Mouse (Mus musculus) lung, postnatal 10 days (tissue): Measurements from ENCODE around the gene Hmcn1.

ENCODE experiments used
- DNase-seq: peaks from one replicate; pipeline ENCODE4 v3.0.0; 2021

Hmcn1 gene

GRCm38 (mm10) chr1:150873231-150873630, 120.0 kb downstream of the Hmcn1 start:
- DNase-seq: peak; percentile 79

DNA sequence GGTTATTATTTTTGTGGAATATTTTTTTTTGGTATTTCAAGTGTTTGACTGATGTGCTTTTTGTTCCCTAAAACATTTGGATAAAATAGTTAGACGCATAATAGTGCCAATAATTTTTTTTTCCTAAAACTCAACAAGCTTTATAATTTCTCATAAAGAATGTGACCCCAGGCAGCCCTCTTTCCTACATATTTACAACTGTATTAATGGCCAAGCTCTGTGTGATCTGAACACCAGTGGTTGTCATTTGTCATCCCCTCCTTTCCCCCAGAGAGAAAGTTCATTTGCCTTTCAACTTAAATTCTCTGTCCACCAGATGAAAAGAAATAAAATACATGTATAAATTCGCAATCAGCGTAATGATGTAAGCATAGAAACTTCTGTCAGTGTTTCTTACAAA, 121.1 kb downstream of the Hmcn1 start:
- DNase-seq: no peak

DNA sequence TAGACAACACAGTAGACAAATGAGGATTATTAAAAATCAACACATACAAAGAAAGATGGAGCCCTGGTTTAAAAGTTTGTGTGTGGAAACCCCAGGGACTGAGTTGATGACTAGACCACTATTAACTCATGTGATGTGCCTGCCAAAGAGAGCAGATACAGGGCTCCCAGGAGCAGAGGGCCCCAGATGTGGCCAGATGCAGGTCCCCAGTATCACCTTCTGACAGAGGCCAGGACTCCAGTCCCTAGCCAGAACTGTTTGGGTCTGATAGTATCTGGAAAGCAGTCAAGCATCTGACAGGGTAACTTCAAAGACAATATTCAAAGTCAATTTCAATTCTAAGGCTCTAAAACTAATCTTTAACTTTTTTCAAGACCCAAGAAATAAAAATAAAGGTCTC, 124.0 kb downstream of the Hmcn1 start:
- DNase-seq: no peak

DNA sequence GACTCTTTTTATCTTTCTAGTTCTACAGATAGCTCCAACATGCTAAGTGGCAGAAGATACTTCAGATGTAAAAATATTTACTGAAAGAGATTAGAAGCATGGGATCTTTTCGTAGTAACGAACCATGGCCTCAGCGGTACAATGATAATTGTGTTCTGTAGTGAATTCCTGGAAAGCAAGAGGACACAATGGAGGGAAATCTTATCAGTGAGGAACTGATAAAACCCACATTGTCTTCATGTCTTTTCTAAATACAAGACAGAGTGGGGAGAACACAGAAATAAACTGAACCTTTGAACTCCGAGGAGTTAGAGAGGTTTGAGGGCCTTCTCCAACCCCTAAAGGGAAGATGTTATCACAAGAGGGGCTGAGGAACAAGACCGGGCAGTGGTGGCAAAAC, 126.6 kb downstream of the Hmcn1 start:
- no peak for DNase-seq

DNA sequence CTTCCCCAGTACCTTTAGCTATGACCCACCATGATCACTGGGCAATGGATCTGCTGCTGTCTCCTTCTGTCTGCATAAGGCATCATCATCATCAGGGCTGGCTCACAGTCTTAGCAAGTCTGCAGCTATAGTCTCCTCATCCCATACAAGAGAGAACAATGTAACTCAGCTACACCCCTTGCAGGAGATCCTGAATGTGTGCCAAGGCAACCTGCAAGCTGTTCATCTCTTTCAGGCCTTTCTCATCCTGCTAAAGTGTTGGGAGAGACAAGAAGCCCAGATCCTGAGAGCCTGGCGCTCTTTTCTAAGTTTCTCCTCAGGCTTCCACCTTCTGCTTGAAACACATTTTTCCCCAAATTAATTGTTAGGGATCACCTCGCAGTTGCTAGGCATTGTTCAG, 135.5 kb downstream of the Hmcn1 start:
- DNase-seq: no peak

DNA sequence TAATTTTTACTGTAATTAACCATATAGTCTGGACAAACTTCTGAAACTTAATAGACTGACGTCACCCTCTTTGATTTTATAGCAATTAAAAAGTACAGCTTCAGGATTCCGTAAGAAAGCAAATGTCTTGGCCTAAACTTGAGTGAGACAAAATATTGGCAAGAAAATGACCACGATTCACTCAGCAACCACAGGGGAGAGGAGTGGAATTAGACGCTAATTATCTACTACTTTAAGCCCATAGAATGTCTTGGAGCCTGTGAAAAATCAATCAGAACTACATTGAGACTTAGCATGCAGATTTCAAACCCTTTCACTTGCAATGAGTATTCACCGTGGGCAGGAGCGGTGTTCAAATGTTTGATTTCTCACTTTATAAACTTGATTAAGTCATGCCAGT, 159.8 kb downstream of the Hmcn1 start:
- no peak for DNase-seq

GRCm38 (mm10) chr1:150829851-150830250, 163.4 kb downstream of the Hmcn1 start:
- DNase-seq: no peak

GRCm38 (mm10) chr1:150827169-150827568, 166.1 kb downstream of the Hmcn1 start:
- no peak for DNase-seq

GRCm38 (mm10) chr1:150824334-150825005, 168.8 kb downstream of the Hmcn1 start:
- DNase-seq: no peak

GRCm38 (mm10) chr1:150816035-150816807, 177.0 kb downstream of the Hmcn1 start:
- no peak for DNase-seq

GRCm38 (mm10) chr1:150814917-150815316, 178.3 kb downstream of the Hmcn1 start:
- no peak for DNase-seq

DNA sequence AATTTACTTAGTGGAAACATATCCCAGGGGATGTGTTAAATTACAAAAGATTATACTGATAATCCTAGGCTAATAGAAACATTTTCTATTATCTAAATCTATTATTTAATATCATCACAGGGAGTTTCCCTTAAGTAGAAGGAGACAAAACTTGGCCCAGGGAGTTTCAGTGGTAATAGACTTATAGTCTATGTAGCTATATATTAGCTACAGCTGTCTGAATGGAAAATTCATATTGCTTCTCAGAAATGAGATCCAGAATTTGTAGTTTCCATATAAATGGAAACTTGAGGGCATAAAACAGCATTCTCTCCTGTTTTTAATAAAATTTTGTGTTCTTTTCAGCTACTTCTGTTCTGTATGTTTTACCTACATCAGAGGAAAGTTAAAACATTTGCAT, 179.9 kb downstream of the Hmcn1 start:
- DNase-seq: no peak

DNA sequence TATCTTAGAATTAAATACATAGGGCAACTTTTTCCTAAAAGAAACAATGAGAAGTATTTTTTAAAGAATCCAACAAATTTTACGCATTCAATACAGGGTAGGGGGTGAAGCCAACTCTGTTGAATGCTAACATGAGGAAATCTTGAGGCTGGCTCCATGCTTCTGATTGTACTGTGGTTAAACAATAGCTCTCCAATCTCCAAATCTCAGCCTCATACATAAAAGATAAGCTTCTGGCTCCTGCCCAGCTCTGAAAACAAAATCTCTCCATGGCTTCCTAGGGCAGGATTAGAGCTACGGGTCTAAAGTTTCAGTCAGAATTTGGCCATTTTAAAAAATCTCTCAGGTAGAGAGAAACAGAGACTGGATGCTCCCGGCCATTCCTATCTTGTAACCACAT, 186.4 kb downstream of the Hmcn1 start:
- DNase-seq: peak; percentile 28

GRCm38 (mm10) chr1:150805466-150805865, 187.8 kb downstream of the Hmcn1 start:
- no peak for DNase-seq

GRCm38 (mm10) chr1:150804235-150805099, 188.8 kb downstream of the Hmcn1 start:
- DNase-seq: peak; percentile 16

- no peak for DNase-seq
Measured at GRCm38 (mm10) chr1:150802642-150803041, 190.6 kb downstream of the Hmcn1 start.

DNA sequence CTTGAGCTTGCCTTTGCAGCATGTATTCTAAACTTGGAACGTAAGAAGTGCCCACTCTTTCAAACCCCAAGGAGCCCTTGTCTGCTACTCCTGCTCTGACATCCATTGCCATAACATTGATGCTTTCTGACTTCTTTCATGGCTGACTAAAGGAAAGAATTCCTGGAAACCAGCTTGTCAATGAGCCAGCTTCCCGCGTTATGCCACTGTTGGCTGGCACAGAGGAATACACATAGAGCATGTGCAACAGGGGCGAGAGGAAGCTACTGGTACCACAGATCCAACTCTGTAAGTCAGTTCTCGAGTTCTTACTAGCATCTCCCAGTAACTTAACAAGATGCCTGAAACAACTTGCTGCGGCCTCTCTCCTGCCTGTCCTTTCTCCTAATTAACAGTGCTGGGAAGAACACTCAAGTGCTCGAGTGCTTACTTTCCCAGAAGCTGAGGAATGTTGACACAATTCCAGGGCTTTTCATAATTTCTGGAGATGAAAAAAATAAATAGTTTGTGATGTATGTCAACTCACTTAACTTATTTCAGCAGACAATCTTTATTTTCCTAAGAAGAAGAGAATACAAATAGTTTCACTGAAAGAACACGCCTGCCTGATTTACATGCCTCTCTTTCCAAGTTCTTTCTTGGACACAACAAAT, 192.5 kb downstream of the Hmcn1 start:
- peak; percentile 53 for DNase-seq

DNA sequence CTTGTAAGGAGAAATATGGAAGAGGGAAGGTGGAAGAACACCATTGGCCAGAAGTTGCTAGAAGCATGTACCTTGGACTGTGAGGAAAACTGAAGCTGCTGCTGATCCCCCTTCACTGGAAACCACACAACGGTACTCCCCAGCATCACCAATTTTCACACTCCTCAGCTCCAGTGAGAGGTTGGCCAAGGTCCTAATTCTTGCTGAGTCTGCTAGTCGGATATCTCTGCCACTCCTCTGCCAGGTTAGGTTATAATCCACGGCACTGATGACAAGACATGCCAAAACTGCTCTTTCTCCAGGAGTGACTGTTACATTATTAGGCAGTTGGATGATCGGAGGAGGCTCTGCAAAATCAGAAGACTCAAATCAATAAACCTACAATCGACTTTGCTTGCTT, 194.6 kb downstream of the Hmcn1 start:
- DNase-seq: no peak

DNA sequence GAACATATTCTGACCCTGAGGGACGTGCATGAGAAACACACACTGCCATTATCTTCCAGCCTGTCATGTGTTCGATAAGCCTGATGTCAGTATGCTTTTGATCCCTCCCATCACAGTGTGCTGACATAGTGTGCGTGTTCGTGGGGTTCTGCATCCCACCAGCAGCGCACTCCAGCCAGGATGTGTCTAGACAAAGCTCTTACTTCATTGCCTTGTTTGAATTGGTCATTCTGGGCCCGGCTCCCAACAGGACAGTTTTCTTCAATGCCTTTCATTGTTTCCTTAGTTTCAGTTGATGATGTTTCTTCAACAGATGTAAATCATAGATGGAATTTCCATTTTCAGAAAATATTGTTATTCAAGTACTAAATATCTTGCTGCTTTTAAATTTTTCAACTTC, 206.5 kb downstream of the Hmcn1 start:
- no peak for DNase-seq

- no peak for DNase-seq
Measured at GRCm38 (mm10) chr1:150783070-150783842, 210.0 kb downstream of the Hmcn1 start.

- DNase-seq: peak; percentile 28
Measured at GRCm38 (mm10) chr1:150779902-150780301, 213.3 kb downstream of the Hmcn1 start.

DNA sequence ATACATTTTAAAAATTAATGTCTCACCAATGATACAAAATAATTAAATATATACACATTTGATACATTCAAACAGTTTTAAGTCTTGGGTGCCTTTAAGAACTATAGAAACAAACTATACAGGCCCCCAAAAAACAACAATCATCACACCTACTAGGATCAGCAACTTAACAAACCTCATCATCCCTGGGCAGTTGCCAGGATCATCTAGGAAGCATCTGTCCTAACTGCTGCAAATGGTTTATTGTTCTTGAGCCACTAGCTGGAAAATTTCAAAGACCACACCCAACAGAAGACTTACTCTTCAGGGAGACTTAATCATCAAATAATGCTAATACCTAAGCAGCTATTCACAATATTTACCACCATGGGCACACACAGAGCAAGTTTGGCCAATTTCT, 216.5 kb downstream of the Hmcn1 start:
- DNase-seq: peak; percentile 57
